Comparison of ENCODE assay signal across 28 mouse cellular contexts in the genomic region with DNA sequence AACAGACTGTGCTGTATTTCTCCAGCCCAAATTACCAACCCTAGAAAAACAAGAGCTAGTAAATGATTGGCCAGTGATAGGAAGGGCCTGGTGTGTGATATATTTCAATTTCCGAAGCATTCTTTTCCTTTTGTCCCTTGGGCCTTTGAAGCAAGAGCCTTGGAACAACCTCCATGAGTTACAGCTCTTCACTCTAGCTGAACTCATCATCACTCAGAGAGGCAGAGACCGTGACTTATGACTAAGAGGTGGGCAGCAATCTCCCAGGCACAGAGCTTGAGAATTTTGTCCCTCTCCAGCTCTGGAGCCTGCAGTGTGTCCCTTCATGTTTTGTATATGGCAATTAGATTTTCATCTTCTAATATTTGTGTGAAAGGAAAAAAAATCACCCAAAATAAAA.
DNase-seq lines count a peak whose midpoint lies in the region; ATAC-seq and TF ChIP-seq lines count a peak whose summit lies in the region.
"Had no signal": no experiment of that assay in that cellular context is flagged by ENCODE, and none has a peak within 500 bp of the region (broad histone marks: within the 10 kb centered on the region; RNA-seq: fewer than 3 reads in every experiment).

No protein-coding gene starts in this region.

- no peaks in the 10 kb centered on the region for H3K9me3 ChIP-seq in kidney, embryonic 14.5 days (ENCODE audit: control insufficient read depth, low read length)
- no peaks in the 10 kb centered on the region for H3K9me3 ChIP-seq in kidney, postnatal 0 days (replicated peaks; ENCODE audit: low read length)
- no peaks in the 10 kb centered on the region for H3K9me3 ChIP-seq in forebrain, embryonic 12.5 days
- H3K9me3 ChIP-seq: embryonic facial prominence, embryonic 12.5 days; embryonic facial prominence, embryonic 15.5 days; forebrain, embryonic 15.5 days; heart, embryonic 12.5 days; heart, embryonic 15.5 days; hindbrain, embryonic 10.5 days; hindbrain, embryonic 13.5 days had no signal

- 20% methylated on average over 2 of the region's 2 CpGs for WGBS in kidney, embryonic 14.5 days
- 24% methylated on average over 2 of the region's 2 CpGs for WGBS in kidney, postnatal 0 days
- 85% methylated on average over 2 of the region's 2 CpGs for WGBS in forebrain, embryonic 12.5 days

- H3K4me3 ChIP-seq in kidney, embryonic 14.5 days (ENCODE audit: low read length): no peak overlapping the region
- H3K4me3 ChIP-seq in kidney, postnatal 0 days (replicated peaks; ENCODE audit: low read depth, low read length): no peak overlapping the region
- H3K4me3 ChIP-seq in forebrain, embryonic 12.5 days (replicated peaks): no peak overlapping the region
- H3K4me3 ChIP-seq: embryonic facial prominence, embryonic 12.5 days; embryonic facial prominence, embryonic 15.5 days; forebrain, embryonic 15.5 days; heart, embryonic 12.5 days; heart, embryonic 15.5 days; hindbrain, embryonic 10.5 days; hindbrain, embryonic 13.5 days had no signal

- no peaks in the 10 kb centered on the region for H3K27me3 ChIP-seq in kidney, embryonic 14.5 days (ENCODE audit: control insufficient read depth, insufficient read depth, low read length)
- H3K27me3 ChIP-seq in kidney, postnatal 0 days (ENCODE audit: insufficient read depth, low read length): no peaks in the 10 kb centered on the region
- no peaks in the 10 kb centered on the region for H3K27me3 ChIP-seq in forebrain, embryonic 12.5 days
- H3K27me3 ChIP-seq: CH12.LX; embryonic facial prominence, embryonic 12.5 days; embryonic facial prominence, embryonic 15.5 days; forebrain, embryonic 15.5 days; heart, embryonic 12.5 days; heart, embryonic 15.5 days; hindbrain, embryonic 13.5 days; Patski had no signal

- ATAC-seq in kidney, embryonic 14.5 days (ENCODE audit: low FRiP score, low TSS enrichment): peak; percentile 49; the same call in 1 of the 2 replicates
- ATAC-seq in kidney, postnatal 0 days (replicated peaks; ENCODE audit: low FRiP score, low read depth): peak; percentile 25; the same call in 1 of the 2 replicates
- no peak for ATAC-seq in forebrain, embryonic 12.5 days (ENCODE audit: low FRiP score)
- ATAC-seq: forebrain, embryonic 15.5 days; hindbrain, embryonic 16.5 days; Patski had no signal

- no peak overlapping the region for H3K9ac ChIP-seq in kidney, embryonic 14.5 days (ENCODE audit: low read depth, low read length)
- no peak overlapping the region for H3K9ac ChIP-seq in kidney, postnatal 0 days (ENCODE audit: low read depth, low read length)
- H3K9ac ChIP-seq in forebrain, embryonic 12.5 days: no peak overlapping the region
- H3K9ac ChIP-seq: embryonic facial prominence, embryonic 12.5 days; embryonic facial prominence, embryonic 15.5 days; forebrain, embryonic 15.5 days; heart, embryonic 12.5 days; heart, embryonic 15.5 days; hindbrain, embryonic 13.5 days had no signal

- no peaks in the 10 kb centered on the region for H3K36me3 ChIP-seq in kidney, embryonic 14.5 days (ENCODE audit: control insufficient read depth, insufficient read depth, low read length)
- no peaks in the 10 kb centered on the region for H3K36me3 ChIP-seq in kidney, postnatal 0 days (ENCODE audit: insufficient read depth, low read length)
- H3K36me3 ChIP-seq in forebrain, embryonic 12.5 days (replicated peaks): no peaks in the 10 kb centered on the region
- H3K36me3 ChIP-seq: embryonic facial prominence, embryonic 12.5 days; embryonic facial prominence, embryonic 15.5 days; forebrain, embryonic 15.5 days; G1E; heart, embryonic 12.5 days; heart, embryonic 15.5 days; hindbrain, embryonic 10.5 days; hindbrain, embryonic 13.5 days had no signal

- no peak overlapping the region for H3K4me2 ChIP-seq in kidney, embryonic 14.5 days (replicated peaks; ENCODE audit: low read depth, low read length)
- H3K4me2 ChIP-seq in kidney, postnatal 0 days (ENCODE audit: low read length): no peak overlapping the region
- H3K4me2 ChIP-seq in forebrain, embryonic 12.5 days: no peak overlapping the region
- H3K4me2 ChIP-seq: embryonic facial prominence, embryonic 12.5 days; embryonic facial prominence, embryonic 15.5 days; forebrain, embryonic 15.5 days; heart, embryonic 12.5 days; heart, embryonic 15.5 days; hindbrain, embryonic 13.5 days had no signal

- TF ChIP-seq CTCF in kidney, postnatal 0 days (IDR thresholded peaks at IDR 0.05; ENCODE audit: low read depth): no peak

- DNase-seq in kidney, postnatal 10 days: no peak
- DNase-seq in kidney, postnatal 0 days (ENCODE audit: low spot score): peak; percentile 27
- DNase-seq in kidney, adult 8-10 months: no peak
- DNase-seq in embryo, embryonic 10.5 days (ENCODE audit: low spot score): peak; percentile 4
- DNase-seq in mesoderm, embryonic 11.5 days (ENCODE audit: low read depth, low spot score): peak; percentile 52
- DNase-seq: adrenal gland, postnatal 10 days; adrenal gland, postnatal 36 days; B cell, adult 2 months; cerebellum, adult 18-20 months; cerebellum, adult 9-10 months; cerebellum, postnatal 14 days; gastrocnemius, postnatal 25 days; heart, adult 18-20 months; heart, postnatal 10 days; heart, postnatal 36 days had no signal

- H3K27ac ChIP-seq in kidney, embryonic 14.5 days (ENCODE audit: low read depth, low read length): no peak overlapping the region
- no peak overlapping the region for H3K27ac ChIP-seq in kidney, postnatal 0 days
- no peak overlapping the region for H3K27ac ChIP-seq in forebrain, embryonic 12.5 days
- H3K27ac ChIP-seq: embryonic facial prominence, embryonic 12.5 days; embryonic facial prominence, embryonic 15.5 days; forebrain, embryonic 15.5 days; heart, embryonic 15.5 days; hindbrain, embryonic 10.5 days; hindbrain, embryonic 13.5 days had no signal

- no peaks in the 10 kb centered on the region for H3K4me1 ChIP-seq in kidney, embryonic 14.5 days (ENCODE audit: control insufficient read depth, insufficient read depth, low read length)
- no peaks in the 10 kb centered on the region for H3K4me1 ChIP-seq in kidney, postnatal 0 days (replicated peaks; ENCODE audit: insufficient read depth, low read length)
- no peaks in the 10 kb centered on the region for H3K4me1 ChIP-seq in forebrain, embryonic 12.5 days
- H3K4me1 ChIP-seq: embryonic facial prominence, embryonic 12.5 days; embryonic facial prominence, embryonic 15.5 days; forebrain, embryonic 15.5 days; heart, embryonic 12.5 days; heart, embryonic 15.5 days; hindbrain, embryonic 10.5 days; hindbrain, embryonic 13.5 days had no signal

Comparison
In these comparisons a context has a peak if more than half of its experiments do, and no peak if none do; other contexts are left out.
1. DNase-seq: peak in kidney, postnatal 0 days (single experiment), embryo, embryonic 10.5 days (single experiment) and mesoderm, embryonic 11.5 days (single experiment); none in kidney, postnatal 10 days (single experiment) and kidney, adult 8-10 months (0 of 2).